Mouse (Mus musculus) pancreas, adult 10 weeks (tissue): ENCODE results near the gene Tcp11l1. TPM values are rescaled to one million over a fixed set of nuclear protein-coding genes. Genes with fewer than 3 reads are reported as not detected.

ENCODE experiments used
- polyA plus RNA-seq: library from polyadenylated mRNA; stranded (reverse); fragments of 350-450 nt; fragmentation: Illumina TruSeq; extraction: RNeasy Lipid Tissue Mini Kit (QIAGEN cat#74804); gene quantifications from one replicate; pipeline ENCODE4 v1.2.3, GENCODE M21; 2015; ENCODE audit warnings: low read depth, low replicate concordance; ENCODE audit not compliant: insufficient read depth

Gene Tcp11l1
- polyA plus RNA-seq, result 3.4 TPM

GRCm38 (mm10) chr2:104711585-104712485 lies at the start of gene Tcp11l1:
TSS of gene Tcp11l1 (minus strand) at chr2:104712169.

GRCm38 (mm10) chr2:104742741-104743064 lies 30.7 kb upstream of the Tcp11l1 start, which contains the start of gene Depdc7:
TSS of gene Depdc7 (minus strand) at chr2:104742878.

GRCm38 (mm10) chr2:104716279-104716678 lies 4.3 kb upstream of the Tcp11l1 start, which contains the start of gene Pin1rt1:
TSS of gene Pin1rt1 (minus strand) at chr2:104716379.

Other genes with a start within 250 kb of the Tcp11l1 start
- 8.9 TPM for gene Hipk3, start 217.7 kb downstream of the Tcp11l1 start, polyA plus RNA-seq
- gene Cstf3, start 121.6 kb downstream of the Tcp11l1 start, polyA plus RNA-seq, result 5.6 TPM
- not detected for gene Pin1rt1, start 4.2 kb upstream of the Tcp11l1 start, polyA plus RNA-seq
- 0.46 TPM for gene Depdc7, start 30.7 kb upstream of the Tcp11l1 start, polyA plus RNA-seq
- gene Qser1, start 104.6 kb upstream of the Tcp11l1 start, polyA plus RNA-seq, result 3.6 TPM
- gene Prrg4, start 137.7 kb upstream of the Tcp11l1 start, polyA plus RNA-seq, result 0.28 TPM
- gene Ccdc73, start 155.6 kb upstream of the Tcp11l1 start, polyA plus RNA-seq, result not detected